Comparison of ENCODE assay signal across 24 mouse cellular contexts in the genomic region with DNA sequence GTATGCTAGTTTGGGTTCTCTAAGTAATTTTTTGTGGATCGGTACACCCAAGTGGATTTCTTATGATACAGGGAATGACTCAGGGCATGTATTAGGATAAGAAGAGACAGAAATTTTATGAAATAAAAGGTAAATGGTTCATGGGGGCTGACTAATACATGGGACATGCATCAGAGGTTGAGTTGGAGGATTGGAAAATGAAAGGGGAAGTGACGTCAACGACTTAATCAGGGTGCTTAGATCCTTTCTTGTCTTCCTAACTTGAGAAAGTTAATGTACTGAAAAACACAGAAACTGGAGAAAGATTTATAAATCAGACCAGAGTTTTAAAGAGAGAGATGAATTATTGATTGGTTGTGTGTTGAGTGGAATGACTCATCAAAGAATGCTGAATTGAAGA.
"Had no signal": no experiment of that assay in that cellular context is flagged by ENCODE, and none has a peak within 500 bp of the region (broad histone marks: within the 10 kb centered on the region; RNA-seq: fewer than 3 reads in every experiment).

No protein-coding gene starts in this region.

- H3K4me3 ChIP-seq: gastrocnemius, adult 2 months; heart, embryonic 10.5 days; heart, embryonic 12.5 days; hindbrain, embryonic 10.5 days; hindbrain, embryonic 12.5 days; layer of hippocampus, adult 2 months; left cerebral cortex, adult 2 months; limb, embryonic 10.5 days; limb, embryonic 12.5 days; liver, embryonic 12.5 days had no signal

- ATAC-seq: hindbrain, postnatal 0 days; intestine, embryonic 16.5 days; liver, embryonic 12.5 days had no signal

- H3K27ac ChIP-seq: gastrocnemius, adult 2 months; heart, embryonic 10.5 days; hindbrain, embryonic 10.5 days; hindbrain, embryonic 12.5 days; hindbrain, embryonic 14.5 days; hindbrain, postnatal 0 days; layer of hippocampus, adult 2 months; left cerebral cortex, adult 2 months; limb, embryonic 10.5 days; limb, embryonic 12.5 days; liver, embryonic 12.5 days; liver, embryonic 14.5 days had no signal

- H3K36me3 ChIP-seq: heart, embryonic 10.5 days; heart, embryonic 12.5 days; hindbrain, embryonic 10.5 days; hindbrain, embryonic 12.5 days; limb, embryonic 10.5 days; limb, embryonic 12.5 days; liver, embryonic 12.5 days had no signal

- DNase-seq: gastrocnemius, adult 2 months; gastrocnemius, postnatal 10 days; gastrocnemius, postnatal 25 days; heart, adult 18-20 months; heart, postnatal 10 days; heart, postnatal 4 days; kidney, adult 18-20 months; kidney, adult 8-10 months; kidney, postnatal 10 days; kidney, postnatal 25 days; kidney, postnatal 4 days had no signal

- H3K9ac ChIP-seq: heart, embryonic 12.5 days; hindbrain, embryonic 12.5 days; hindbrain, embryonic 14.5 days; limb, embryonic 12.5 days; liver, embryonic 12.5 days; liver, embryonic 14.5 days had no signal

- H3K4me1 ChIP-seq: heart, embryonic 10.5 days; heart, embryonic 12.5 days; hindbrain, embryonic 10.5 days; hindbrain, embryonic 12.5 days; limb, embryonic 10.5 days; limb, embryonic 12.5 days; liver, embryonic 12.5 days had no signal

- H3K9me3 ChIP-seq: heart, embryonic 10.5 days; heart, embryonic 12.5 days; hindbrain, embryonic 10.5 days; hindbrain, embryonic 12.5 days; limb, embryonic 10.5 days; limb, embryonic 12.5 days; liver, embryonic 12.5 days had no signal

- H3K4me2 ChIP-seq: heart, embryonic 12.5 days; hindbrain, embryonic 12.5 days; hindbrain, embryonic 14.5 days; limb, embryonic 12.5 days; liver, embryonic 12.5 days had no signal

- H3K27me3 ChIP-seq: heart, embryonic 12.5 days; hindbrain, embryonic 12.5 days; limb, embryonic 12.5 days; liver, embryonic 12.5 days had no signal
